Mouse (Mus musculus) heart, embryonic 15.5 days (tissue): ENCODE data around the gene Zfp775. TPM values are rescaled to one million over a fixed set of nuclear protein-coding genes. Genes with fewer than 3 reads are reported as not detected.
A peak's percentile ranks its signal among the peaks of the same experiment; 100 is the strongest.

Source experiments
- ATAC-seq: fragments of 200-750 bp; cut with Nextera tagmentation; replicated peaks from 2 replicates; pipeline ENCODE4 v1.8.0; 2017; ENCODE audit warnings: low read depth, moderate TSS enrichment; ENCODE audit not compliant: insufficient number of reproducible peaks, insufficient read depth, low FRiP score
- H3K27ac ChIP-seq: fragments of 300-500 bp; sonication (generic); 2 replicates; pipeline ENCODE4 v1.5.1; 2015; ENCODE audit warnings: mild to moderate bottlenecking, inconsistent platforms
- H3K27me3 ChIP-seq: fragments of 300-500 bp; sonication (generic); 2 replicates; pipeline ENCODE4 v1.6.1; 2015; ENCODE audit warnings: inconsistent platforms
- H3K36me3 ChIP-seq: fragments of 300-500 bp; sonication (generic); 2 replicates; pipeline ENCODE4 v1.6.1; 2015; ENCODE audit warnings: mild to moderate bottlenecking, inconsistent platforms
- H3K4me1 ChIP-seq: fragments of 300-500 bp; sonication (generic); replicated peaks from 2 replicates; pipeline ENCODE4 v1.6.1; 2015; ENCODE audit warnings: inconsistent platforms
- H3K4me2 ChIP-seq: fragments of 300-500 bp; sonication (generic); 2 replicates; pipeline ENCODE4 v1.6.1; 2015; ENCODE audit warnings: inconsistent platforms, mild to moderate bottlenecking, moderate library complexity
- H3K4me3 ChIP-seq: fragments of 300-500 bp; sonication (generic); 2 replicates; pipeline ENCODE4 v1.5.1; 2015; ENCODE audit warnings: mild to moderate bottlenecking, inconsistent platforms
- H3K9ac ChIP-seq: fragments of 300-500 bp; sonication (generic); 2 replicates; pipeline ENCODE4 v1.6.1; 2015; ENCODE audit warnings: mild to moderate bottlenecking, inconsistent platforms
- H3K9me3 ChIP-seq: fragments of 300-500 bp; sonication (generic); replicated peaks from 2 replicates; pipeline ENCODE4 v1.6.1; 2016; ENCODE audit warnings: inconsistent platforms
- WGBS: fragments of 180-500 bp; shearing (Covaris S2); methylation state at CpG from one replicate; pipeline ENCODE4 v1.1.7; 2015; ENCODE audit warnings: mixed read lengths; 5-methylcytosine and 5-hydroxymethylcytosine counted together
- polyA plus RNA-seq: library from polyadenylated mRNA; unstranded; fragments of >200 nt; fragmentation: Nextera tagmentation; extraction: Ambion mirVana; gene quantifications from 2 replicates; pipeline ENCODE4 v1.2.1, GENCODE M21; 2015

Gene Zfp775
- polyA plus RNA-seq, 1 experiment from 2014 or later = 7.3 TPM

GRCm38 (mm10) chr6:48591871-48592270 is 10.0 kb upstream of the Zfp775 start:
- peaks cover 13% of the 10 kb centered on the region for H3K36me3 ChIP-seq
- H3K9ac ChIP-seq = no peak overlapping the region
- peaks cover 32% of the 10 kb centered on the region for H3K4me1 ChIP-seq
- 88% methylated on average over 6 of the region's 6 CpGs for WGBS
- no peak for ATAC-seq
- H3K27ac ChIP-seq = no peak overlapping the region
- peaks cover 3% of the 10 kb centered on the region; the same call in 1 of the 2 replicates for H3K9me3 ChIP-seq
- H3K4me2 ChIP-seq = no peak overlapping the region
- H3K27me3 ChIP-seq = no peaks in the 10 kb centered on the region
- H3K4me3 ChIP-seq = no peak overlapping the region

DNA sequence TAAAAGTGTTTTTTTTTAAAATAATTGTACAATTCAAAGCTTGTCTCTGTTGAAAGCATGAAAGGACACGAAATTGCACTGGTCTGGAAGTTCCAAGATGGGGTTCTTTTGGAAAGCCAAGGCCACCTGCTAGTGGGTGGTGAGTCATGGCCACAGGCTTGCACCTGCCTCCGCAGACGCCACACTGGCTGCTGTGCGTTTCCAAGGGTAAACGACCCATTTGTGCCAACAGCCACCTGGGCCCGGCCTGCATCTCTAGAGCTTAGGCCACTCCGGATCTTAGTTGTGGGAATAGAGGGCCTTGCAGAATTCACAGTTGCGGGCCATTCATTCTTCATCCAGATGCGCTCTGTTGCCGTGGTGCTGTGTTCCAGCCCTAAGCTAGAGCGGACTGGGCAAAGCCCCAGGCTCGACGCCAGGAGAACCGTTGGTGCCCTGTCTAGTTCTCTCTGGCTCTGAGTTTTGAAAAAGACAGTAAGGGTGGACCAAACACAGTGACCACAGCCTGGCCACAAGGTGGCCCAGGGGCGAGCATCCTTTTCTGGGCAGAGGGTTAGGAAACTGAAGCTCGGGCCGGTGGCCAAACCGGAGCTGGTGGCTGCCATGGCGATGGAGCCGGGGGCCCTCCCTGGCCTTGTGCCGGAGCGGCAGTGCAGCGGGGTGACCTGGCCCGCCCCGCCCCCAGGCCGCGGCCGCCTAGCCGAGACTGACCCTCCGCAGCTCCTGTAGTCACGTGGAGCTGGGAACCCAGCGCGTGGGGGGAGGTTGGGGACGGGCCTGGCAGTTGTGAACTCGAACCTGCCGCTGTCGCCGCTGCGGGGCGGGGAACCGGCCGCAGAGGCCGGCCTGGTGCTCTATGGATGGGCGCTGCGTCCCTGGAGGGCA is 8.5 kb upstream of the Zfp775 start, which contains the start of the genes Repin1 and Gm44965:
Repin1 (plus strand) TSS at position 726 of the 885 bp plus-strand sequence.
Gm44965 (plus strand) TSS at position 784 of the 885 bp plus-strand sequence.
- peak within 1 kb of the TSS; percentile 77 for H3K4me3 ChIP-seq
- peak within 1 kb of the TSS; percentile 64 for H3K4me2 ChIP-seq
- H3K36me3 ChIP-seq = peaks cover 29% of the 10 kb centered on the region
- peak within 1 kb of the TSS; percentile 92 for H3K27ac ChIP-seq
- no peaks in the 10 kb centered on the region for H3K27me3 ChIP-seq
- peak within 1 kb of the TSS; percentile 78 for H3K9ac ChIP-seq
- 7% methylated on average over 45 of the region's 45 CpGs for WGBS
- peaks cover 3% of the 10 kb centered on the region; the same call in 1 of the 2 replicates for H3K9me3 ChIP-seq
- H3K4me1 ChIP-seq = peaks cover 32% of the 10 kb centered on the region
- ATAC-seq = peak; percentile 92

DNA sequence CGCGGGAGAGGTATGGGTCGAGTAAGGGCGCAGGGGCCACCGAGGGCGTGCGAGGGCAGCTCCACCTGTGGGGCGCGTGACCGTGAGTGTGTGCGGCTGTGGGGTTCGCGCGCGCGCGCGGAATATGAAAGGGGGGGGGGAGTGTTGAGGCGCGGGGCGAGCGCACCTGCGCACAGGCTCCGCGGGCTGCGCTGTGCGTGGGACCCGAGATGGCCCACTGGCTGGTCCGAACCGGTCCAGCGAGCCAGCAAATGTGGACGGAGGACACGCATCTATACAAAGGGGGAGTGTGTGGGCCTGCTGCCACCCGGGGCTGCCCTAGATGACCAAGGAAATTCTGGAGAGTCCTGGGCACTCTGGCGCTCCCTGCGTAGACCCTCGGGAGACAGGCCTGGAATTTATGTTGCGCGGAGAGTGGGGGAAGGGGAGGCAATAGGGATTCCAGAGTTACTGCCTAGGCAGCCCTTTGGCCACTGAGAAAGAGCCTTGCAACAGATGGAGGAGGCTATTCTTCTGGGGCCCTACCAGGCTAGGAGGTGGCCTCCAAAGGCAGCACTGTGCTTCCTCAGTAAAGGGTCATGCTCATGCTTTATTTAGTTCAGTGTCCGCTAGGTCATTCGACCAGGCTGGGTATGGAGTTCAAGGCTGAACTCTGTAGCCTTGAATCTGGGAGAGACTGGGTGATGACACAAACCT is 7.7 kb upstream of the Zfp775 start:
- peak overlapping the region; percentile 77 for H3K4me3 ChIP-seq
- H3K9me3 ChIP-seq = peaks cover 3% of the 10 kb centered on the region; the same call in 1 of the 2 replicates
- WGBS = 1% methylated on average over 41 of the region's 41 CpGs

GRCm38 (mm10) chr6:48595278-48595677 is 6.6 kb upstream of the Zfp775 start:
- 50% methylated on average over 1 of the region's 1 CpGs for WGBS
- H3K4me1 ChIP-seq = peaks cover 17% of the 10 kb centered on the region
- peaks cover 3% of the 10 kb centered on the region; the same call in 1 of the 2 replicates for H3K9me3 ChIP-seq
- ATAC-seq = no peak
- 0 out of 2 replicates have a peak overlapping the region, but pooled peaks have one; percentile 78 for H3K9ac ChIP-seq
- H3K27me3 ChIP-seq = no peaks in the 10 kb centered on the region
- H3K4me3 ChIP-seq = peak overlapping the region; percentile 77
- H3K27ac ChIP-seq = no peak overlapping the region
- H3K4me2 ChIP-seq = peak overlapping the region; percentile 64
- H3K36me3 ChIP-seq = peaks cover 42% of the 10 kb centered on the region

More for the DNA sequence above, 7.7 kb upstream of the Zfp775 start:
- peak; percentile 49 for ATAC-seq
- Histone ChIP-seq H3K27ac (peak overlapping the region; percentile 92), H3K36me3 (peaks cover 36% of the 10 kb centered on the region), H3K27me3 (no peaks in the 10 kb centered on the region), H3K4me2 (peak overlapping the region; percentile 64), H3K4me1 (peaks cover 28% of the 10 kb centered on the region), H3K9ac (peak overlapping the region; percentile 78)

DNA sequence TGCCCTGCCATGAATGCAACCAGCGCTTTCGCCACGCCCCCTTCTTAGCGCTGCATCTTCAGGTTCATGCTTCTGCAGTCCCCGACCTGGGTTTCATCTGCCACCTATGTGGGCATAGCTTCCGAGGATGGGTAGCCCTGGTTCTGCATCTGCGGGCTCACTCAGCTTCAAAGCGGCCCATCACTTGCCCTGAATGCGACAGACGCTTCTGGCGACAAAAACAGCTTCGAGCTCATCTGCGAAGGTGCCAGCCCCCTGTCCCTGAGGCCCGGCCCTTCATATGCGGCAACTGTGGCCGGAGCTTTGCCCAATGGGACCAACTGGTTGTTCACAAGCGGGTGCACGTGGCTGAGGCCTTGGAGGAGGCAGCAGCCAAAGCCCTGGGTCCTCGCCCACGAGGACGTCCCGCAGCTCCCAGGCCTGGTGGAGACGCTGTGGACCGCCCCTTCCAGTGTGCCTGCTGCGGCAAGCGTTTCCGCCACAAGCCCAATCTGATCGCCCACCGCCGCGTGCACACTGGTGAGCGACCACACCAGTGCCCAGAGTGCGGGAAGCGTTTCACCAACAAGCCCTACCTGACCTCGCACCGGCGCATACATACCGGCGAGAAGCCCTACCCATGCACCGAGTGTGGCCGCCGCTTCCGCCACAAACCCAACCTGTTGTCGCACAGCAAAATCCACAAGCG is 5.2 kb upstream of the Zfp775 start:
- no peak overlapping the region for H3K4me2 ChIP-seq
- H3K4me3 ChIP-seq = no peak overlapping the region
- H3K27me3 ChIP-seq = no peaks in the 10 kb centered on the region
- no peak overlapping the region for H3K27ac ChIP-seq
- H3K9me3 ChIP-seq = peaks cover 3% of the 10 kb centered on the region; the same call in 1 of the 2 replicates
- H3K36me3 ChIP-seq = peaks cover 42% of the 10 kb centered on the region
- ATAC-seq = no peak
- peaks cover 25% of the 10 kb centered on the region for H3K4me1 ChIP-seq
- WGBS = 92% methylated on average over 45 of the region's 45 CpGs
- no peak overlapping the region for H3K9ac ChIP-seq

- H3K36me3 ChIP-seq = peaks cover 42% of the 10 kb centered on the region
- ATAC-seq = no peak
- 93% methylated on average over 27 of the region's 27 CpGs for WGBS
- no peak overlapping the region for H3K4me3 ChIP-seq
- no peak overlapping the region for H3K27ac ChIP-seq
- no peaks in the 10 kb centered on the region for H3K27me3 ChIP-seq
- peaks cover 3% of the 10 kb centered on the region; the same call in 1 of the 2 replicates for H3K9me3 ChIP-seq
- no peak overlapping the region for H3K9ac ChIP-seq
- H3K4me2 ChIP-seq = no peak overlapping the region
- peaks cover 25% of the 10 kb centered on the region for H3K4me1 ChIP-seq
Observed at GRCm38 (mm10) chr6:48597233-48597625, 4.6 kb upstream of the Zfp775 start.

DNA sequence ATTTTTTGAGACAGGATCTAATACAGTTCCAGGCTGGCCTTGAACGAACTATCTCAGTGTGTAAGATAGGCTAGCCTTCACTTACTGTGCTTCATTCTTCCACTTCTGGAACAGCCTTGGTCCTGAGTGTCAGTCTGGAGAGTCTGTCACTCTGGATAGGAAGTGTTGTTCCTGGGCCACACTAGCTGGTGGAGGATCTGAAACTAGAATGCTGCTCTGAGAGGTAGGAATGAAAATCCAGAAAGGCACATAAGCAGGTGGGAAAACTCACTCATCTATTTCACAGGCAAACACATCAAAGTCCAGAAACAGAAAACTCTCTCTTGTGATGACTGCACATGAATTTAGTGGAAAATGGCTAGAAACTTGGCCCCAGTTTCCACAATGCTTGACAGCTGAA is 1.3 kb upstream of the Zfp775 start:
- no peak for ATAC-seq
- WGBS = 83% methylated on average over 1 of the region's 1 CpGs
- peaks cover 42% of the 10 kb centered on the region for H3K36me3 ChIP-seq

GRCm38 (mm10) chr6:48602080-48602741 is 348 bp downstream of the Zfp775 start:
- H3K36me3 ChIP-seq = peaks cover 26% of the 10 kb centered on the region
- H3K9me3 ChIP-seq = no peaks in the 10 kb centered on the region
- peak overlapping the region; percentile 86 for H3K4me2 ChIP-seq
- no peaks in the 10 kb centered on the region for H3K27me3 ChIP-seq
- peak overlapping the region; percentile 86 for H3K27ac ChIP-seq
- ATAC-seq = peak; percentile 67
- H3K9ac ChIP-seq = peak overlapping the region; percentile 81
- peaks cover 15% of the 10 kb centered on the region for H3K4me1 ChIP-seq
- under 1% methylated on average over 28 of the region's 28 CpGs for WGBS
- H3K4me3 ChIP-seq = peak overlapping the region; percentile 79

More for the DNA sequence above, 1.3 kb upstream of the Zfp775 start:
- H3K9me3 ChIP-seq = peaks cover 3% of the 10 kb centered on the region; the same call in 1 of the 2 replicates
- no peak overlapping the region for H3K27ac ChIP-seq
- H3K4me2 ChIP-seq = no peak overlapping the region
- peaks cover 15% of the 10 kb centered on the region for H3K4me1 ChIP-seq
- no peak overlapping the region for H3K9ac ChIP-seq
- H3K4me3 ChIP-seq = no peak overlapping the region
- no peaks in the 10 kb centered on the region for H3K27me3 ChIP-seq

- no peak overlapping the region for H3K27ac ChIP-seq
- WGBS = 73% methylated on average over 2 of the region's 2 CpGs
- no peak overlapping the region for H3K9ac ChIP-seq
- ATAC-seq = no peak
- H3K9me3 ChIP-seq = no peaks in the 10 kb centered on the region
- H3K4me3 ChIP-seq = no peak overlapping the region
- peaks cover 7% of the 10 kb centered on the region for H3K4me1 ChIP-seq
- H3K27me3 ChIP-seq = no peaks in the 10 kb centered on the region
- H3K36me3 ChIP-seq = no peaks in the 10 kb centered on the region
- no peak overlapping the region for H3K4me2 ChIP-seq
Observed at GRCm38 (mm10) chr6:48608124-48608523, 6.3 kb downstream of the Zfp775 start.

GRCm38 (mm10) chr6:48609512-48609911 is 7.6 kb downstream of the Zfp775 start:
- H3K9me3 ChIP-seq = no peaks in the 10 kb centered on the region
- H3K4me3 ChIP-seq = no peak overlapping the region
- H3K9ac ChIP-seq = no peak overlapping the region
- WGBS = 49% methylated on average over 7 of the region's 7 CpGs
- H3K4me2 ChIP-seq = no peak overlapping the region
- no peak overlapping the region for H3K27ac ChIP-seq
- peaks cover 9% of the 10 kb centered on the region; the same call in 1 of the 2 replicates for H3K36me3 ChIP-seq
- no peaks in the 10 kb centered on the region for H3K27me3 ChIP-seq
- H3K4me1 ChIP-seq = peaks cover 7% of the 10 kb centered on the region; the same call in 1 of the 2 replicates
- ATAC-seq = no peak
